Mouse (Mus musculus) cerebellum, adult 9-11 months (tissue): Measurements from ENCODE around the gene Eif4g3.

ENCODE experiments used
- DNase-seq: peaks from one replicate; pipeline ENCODE4 v3.0.0; 2022

Eif4g3 gene

DNA sequence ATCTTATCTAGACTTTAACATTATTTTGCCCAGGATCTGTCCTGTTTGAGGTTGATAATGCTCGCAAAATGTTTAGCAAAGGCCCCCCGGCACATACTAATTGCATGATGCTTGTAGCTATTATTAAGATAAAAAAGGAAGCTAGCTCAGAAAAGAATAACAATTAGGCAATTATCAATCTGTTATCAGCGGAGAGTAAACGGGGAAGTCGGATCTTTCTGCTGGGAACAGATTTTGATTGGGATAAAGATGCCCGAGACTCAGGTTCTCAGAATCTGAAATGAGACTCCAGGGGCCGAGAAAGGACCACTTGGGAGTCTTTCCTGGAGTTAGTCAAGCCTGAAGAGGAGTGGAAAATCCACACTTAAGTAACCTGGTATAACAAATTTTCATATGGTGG lies 1.6 kb upstream of the Eif4g3 start:
- no peak for DNase-seq

DNA sequence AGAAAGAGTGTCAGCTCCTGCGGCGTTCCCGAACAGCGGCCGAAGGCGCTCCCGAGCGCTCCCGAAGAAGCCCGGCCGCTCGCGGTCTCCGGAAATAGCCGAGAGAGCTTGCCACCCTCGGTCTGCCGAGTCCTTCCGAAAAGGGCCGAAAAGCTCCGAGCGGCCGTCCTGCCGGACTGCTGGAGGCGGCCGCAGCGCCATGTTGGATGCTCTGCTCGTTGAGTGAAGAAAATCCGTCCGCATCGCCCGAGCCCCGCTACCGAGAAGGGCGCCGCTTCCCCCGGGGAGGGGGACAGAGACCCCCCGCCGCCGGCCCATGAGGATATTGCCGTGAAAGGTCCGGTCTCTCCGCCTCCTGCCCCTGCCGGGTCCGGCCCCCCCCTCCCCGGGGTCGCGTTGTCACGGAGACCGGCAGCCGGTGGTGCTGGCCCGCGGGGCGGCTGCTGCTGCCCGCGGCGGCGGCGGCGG lies 503 bp downstream of the Eif4g3 start:
- DNase-seq = peak; percentile 99

DNA sequence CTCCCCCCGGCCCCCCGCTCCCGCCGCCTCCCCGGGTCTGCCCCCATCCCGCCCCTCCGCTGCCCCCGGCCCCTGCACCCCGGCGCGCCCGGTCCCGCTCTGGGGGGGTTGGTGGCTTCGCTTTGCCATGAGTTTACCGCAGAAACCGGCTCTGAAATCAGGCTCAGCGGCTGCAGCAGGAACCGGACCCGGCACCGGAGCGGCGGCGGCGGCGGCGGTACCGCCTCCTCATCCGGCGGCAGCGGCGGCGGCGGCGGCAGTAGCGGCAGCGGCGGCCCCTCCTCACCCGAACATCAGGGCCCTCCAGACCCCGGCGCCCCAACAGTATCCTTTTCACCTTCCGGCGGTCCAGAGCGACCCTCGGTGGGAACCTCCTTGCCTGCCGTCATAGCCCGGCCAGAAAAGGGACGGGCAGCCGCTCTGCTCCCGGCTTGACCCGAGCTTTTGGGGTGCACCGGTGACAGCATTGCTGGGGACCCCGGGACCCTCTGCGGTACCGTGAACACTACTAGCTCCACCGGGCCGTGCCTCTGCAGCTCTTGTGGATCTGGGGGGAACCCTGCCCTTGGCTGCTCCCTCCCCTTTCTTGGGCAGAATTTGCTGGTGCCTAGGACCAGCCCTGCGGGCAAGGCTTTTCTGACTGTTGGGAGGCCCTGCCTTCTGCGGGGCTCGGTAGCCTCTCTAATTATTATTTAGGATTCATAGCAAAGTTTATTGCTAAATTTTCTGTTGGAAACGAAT lies 1.2 kb downstream of the Eif4g3 start:
- peak; percentile 67 for DNase-seq

DNA sequence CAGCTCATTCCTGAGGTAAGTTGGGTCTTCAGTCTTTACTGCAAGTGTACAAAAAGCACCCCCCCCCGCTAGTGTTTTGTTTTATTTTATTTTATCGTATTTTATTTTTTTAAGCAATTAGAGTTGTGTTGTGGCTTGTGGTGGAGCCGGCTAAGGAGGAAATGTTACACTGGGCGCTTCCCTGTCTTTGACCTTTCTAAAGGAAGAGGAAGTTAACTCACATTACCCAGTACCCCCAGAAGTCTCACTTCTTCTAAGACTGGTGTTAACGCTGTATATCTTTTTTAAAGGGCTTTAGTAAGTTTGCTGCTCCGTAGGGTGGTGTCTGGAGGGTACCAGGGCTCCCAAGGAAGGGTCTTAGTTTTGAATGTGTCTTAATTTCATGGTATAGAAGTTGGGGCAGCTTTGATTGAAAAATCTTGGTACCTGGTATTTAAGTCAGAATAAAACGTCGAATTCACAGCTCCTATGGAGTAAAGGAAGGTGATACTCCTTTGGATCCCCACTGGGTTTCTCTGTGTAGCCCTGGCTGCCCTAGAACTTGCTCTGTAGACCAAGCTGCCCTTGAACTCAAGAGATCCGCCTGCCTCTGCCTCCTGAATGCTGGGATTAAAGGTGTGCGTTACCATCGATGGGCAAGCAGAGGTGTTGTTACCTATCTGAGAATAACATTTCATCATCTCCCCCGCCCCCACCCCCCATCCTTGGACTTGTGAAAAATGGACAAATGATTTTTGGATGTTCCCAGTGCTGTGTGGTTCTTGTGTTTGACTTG lies 1.9 kb downstream of the Eif4g3 start:
- no peak for DNase-seq

DNA sequence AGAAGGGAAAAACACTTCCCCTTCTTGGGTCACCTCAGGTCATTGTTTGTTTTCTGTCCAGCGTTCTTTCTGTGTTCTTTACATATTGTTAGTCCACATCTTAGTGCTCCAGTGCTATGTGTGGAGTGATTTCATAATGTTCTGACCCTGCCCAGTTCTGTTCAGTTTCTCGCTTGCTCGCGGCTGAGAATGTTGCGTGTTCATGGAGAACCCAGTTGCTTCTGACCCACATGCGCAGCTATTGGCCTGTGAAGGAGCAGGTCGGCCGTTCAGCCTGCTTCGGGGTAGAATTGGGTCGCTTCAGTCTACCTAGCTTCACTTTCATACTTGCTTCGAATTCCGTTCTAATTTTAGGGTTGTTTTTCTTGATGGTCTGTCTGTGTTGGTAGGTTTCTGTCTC lies 2.6 kb downstream of the Eif4g3 start:
- no peak for DNase-seq

DNA sequence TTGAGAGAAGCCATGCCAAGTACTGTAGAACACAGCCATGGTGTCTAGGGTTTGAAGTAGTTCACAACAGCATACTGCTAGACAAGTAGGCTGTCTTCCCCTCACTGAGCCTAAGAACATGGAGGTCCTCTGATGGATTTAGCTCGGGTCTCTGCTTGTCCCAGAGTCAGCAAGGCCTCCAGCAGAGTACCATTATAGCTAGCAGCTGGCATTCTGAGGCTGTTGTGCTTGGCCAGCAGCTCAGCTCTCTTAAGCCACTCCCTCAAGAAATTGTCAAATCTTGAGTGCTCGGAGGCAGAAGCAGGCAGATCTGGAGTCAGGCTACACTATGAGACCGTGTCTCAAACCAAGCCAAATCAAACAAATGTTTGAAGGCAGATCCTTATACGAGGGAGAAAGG lies 5.4 kb downstream of the Eif4g3 start:
- no peak for DNase-seq

DNA sequence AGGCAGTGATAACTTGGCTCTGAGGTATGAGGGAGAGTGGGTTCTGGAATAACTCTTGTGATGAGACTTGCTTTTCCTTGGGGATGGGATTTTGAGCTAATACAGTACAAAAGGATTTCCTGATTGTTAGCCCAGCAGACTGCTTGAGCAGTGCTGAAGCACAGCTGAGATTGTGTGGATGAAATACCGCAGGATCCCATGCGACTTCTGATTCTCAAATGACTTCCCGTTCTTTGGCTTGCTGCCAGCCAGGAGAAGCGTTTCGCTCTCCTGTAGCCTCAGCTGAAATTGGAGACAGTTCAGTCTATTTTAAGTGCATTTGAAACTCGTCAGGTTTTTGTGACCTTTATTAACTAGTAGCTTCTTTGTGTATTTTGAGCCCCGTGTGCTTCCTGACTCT lies 7.9 kb downstream of the Eif4g3 start:
- no peak for DNase-seq

DNA sequence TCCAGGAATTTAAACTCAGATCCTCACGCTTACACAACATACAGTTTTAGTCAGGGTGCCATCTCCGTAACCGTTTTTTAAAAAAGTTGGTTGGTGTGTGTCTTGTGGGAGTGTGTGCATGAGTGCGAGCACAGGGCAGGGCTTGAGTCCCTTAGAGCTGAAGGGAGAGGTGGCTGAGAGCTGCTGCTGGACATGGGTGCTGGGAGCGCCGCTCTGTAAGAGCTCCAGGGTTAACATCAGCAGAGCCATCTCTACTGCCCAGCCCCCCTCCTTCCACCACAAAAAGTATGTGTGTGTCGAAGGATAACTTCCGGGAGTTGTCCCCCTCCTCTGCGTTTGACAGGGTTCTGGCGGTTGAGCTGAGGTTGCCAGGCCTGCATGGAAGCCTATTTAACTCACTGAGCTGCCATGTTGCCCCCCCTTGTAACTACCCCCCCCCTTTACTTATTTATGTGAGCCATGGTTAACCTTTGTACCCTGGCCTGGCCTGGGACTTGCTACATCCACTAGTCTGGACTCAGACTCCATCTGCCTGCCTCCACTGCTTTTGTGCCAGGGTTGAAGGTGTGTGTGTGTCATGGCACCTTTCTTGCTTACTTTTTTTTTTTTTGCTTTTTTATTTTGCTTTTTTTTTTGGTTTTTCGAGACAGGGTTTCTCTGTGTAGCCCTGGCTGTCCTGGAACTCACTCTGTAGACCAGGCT lies 11.2 kb downstream of the Eif4g3 start:
- no peak for DNase-seq

DNA sequence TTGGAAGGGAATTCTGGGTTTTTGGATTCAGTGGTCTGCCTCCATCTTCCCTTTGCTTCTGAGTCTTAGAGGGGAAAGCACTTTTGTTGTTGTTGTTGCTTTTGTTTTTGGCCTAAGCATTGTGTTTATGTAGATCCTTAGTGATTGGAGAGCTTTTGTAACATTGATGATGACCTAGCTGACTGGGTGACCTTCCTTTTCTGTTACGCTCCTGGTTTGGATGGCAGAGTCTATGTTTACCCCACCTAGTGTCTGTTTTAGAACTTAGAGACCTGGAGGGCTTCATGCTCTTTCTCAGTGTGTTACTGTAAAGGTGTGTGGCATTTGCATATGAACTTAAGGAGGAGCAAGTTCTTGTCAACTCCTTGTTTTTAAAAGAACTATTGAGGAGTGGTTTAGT lies 13.0 kb downstream of the Eif4g3 start:
- DNase-seq = no peak

DNA sequence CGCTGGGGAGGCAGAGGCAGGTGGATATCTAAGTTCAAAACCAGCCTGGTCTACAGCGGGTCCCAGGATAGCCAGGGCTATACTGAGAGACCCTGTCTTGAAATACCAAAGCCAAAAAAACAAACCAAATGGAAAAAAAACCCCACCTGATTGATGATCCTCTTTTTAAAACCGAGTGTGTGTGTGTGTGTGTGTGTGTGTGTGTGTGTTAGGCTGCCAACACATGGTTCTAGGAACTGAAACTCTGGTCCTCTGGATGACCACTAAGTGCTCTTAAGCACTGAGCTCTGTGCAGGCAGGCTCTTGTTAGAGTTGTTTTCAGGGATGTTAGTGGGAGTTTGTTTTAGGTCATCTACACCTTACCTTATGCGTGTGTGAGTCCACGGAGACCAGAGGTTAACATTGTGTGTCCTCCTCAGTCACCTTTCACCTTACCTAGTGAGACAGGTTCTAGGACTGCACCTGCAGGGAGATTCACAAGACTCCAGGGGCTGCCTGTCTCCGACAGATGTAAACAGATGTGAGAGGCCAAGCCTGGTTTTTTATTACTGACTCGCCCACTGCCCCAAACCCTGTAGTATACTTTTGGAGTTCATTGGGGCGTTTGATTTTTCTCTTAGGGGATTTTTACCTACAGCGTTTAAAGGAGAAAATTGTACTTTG lies 14.3 kb downstream of the Eif4g3 start:
- DNase-seq = no peak

DNA sequence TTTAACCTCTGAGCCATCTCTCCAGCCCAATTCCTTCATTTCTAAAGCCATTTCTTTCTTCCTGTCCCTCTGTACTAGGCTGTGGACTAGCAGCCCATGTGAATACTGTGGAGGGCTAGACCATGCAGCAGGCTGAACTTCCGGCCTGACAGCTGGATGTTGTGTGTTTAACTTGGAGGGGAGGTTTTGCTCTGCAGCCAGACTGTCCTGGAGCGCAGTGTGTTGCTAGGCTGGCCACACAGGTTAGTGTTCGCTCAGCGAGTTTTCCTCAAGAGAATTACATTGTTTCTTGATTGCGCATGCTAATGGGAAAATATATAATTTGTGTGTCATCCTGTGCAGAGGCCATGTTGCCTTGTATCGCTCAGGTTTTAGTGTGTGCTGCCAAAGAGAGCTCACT lies 15.8 kb downstream of the Eif4g3 start:
- no peak for DNase-seq

DNA sequence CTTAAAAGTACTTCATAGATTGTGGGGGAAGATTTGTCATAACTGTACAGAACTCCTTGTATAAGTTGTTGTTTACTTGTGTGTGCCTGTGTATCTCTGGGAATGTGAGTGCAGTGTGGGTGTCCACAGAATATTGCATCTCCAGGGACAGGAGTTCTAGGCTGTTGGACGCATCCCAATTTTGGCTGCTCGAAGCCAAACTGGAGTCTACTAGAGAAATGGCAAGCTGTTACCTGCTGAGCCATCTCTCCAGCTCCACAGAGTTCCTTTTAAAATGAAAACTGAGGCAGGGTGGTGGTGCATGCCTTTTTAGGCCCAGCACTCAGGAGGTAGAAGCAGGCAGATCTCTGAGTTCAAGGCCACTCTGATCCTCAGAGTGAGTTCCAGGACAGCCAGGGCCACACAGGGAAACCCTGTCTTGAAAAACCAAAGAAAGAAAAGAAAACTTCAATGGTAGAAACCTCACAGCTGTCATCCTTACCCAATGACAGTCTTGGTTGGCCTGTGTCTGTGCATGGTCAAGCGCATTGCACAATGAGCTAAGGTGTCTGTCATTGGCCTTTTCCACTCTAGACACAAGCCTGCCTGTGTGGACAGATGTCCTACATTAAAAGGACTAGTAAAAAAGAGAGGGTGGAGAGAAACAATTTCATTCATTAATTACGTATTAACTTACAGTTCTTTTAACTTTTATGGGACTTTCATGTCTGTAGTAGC lies 17.1 kb downstream of the Eif4g3 start:
- no peak for DNase-seq

DNA sequence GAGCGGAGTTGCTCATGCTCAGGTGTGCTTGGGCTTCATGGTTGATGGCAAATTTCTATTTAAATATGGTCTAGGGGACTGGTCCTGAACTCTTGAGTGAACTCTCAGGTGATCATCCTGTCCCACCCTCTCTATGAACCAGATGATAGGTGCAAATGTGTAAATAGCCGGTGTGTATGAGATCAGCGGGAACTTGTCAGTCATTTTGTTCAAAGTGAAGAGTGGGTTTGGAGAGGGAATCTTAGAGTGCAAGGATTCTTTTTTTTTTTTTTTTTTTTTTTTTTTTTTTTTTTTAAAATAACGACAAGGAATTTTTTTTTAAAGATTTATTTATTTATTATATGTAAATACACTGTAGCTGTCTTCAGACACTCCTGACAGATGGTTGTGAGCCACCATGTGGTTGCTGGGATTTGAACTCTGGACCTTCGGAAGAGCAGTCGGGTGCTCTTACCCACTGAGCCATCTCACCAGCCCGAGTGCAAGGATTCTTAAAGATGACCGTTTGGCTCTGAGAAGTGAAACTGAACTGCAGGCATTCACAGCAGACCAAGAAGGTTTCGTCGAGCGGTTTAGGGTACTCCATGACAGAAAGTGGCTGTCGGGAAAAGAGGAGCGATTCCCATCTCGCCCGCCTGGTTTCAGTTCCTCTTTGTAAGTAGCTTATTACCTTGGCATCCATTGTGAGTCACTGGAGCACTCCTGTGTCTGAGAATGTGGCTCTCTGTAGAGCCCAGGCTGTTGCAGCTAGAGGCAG lies 21.1 kb downstream of the Eif4g3 start:
- DNase-seq = no peak

DNA sequence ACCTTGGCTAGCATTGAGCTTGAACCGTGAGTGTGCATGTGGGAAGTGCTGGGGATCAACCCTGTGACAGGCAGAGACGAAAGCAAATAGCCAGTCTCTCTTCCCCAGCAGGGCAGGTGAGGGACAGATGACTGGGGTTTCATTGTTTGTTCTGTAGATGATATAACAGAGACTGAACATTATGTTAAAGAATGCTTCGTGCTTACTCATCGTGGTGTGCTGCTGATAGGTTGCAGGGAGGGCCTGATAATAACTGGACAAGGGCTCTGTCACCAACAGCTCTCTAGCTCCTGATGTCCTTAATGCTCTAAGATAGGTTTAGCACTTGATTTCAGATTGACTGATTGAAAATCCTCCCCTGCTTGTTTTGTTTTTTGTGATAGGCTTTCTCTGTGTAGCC lies 23.1 kb downstream of the Eif4g3 start:
- no peak for DNase-seq

DNA sequence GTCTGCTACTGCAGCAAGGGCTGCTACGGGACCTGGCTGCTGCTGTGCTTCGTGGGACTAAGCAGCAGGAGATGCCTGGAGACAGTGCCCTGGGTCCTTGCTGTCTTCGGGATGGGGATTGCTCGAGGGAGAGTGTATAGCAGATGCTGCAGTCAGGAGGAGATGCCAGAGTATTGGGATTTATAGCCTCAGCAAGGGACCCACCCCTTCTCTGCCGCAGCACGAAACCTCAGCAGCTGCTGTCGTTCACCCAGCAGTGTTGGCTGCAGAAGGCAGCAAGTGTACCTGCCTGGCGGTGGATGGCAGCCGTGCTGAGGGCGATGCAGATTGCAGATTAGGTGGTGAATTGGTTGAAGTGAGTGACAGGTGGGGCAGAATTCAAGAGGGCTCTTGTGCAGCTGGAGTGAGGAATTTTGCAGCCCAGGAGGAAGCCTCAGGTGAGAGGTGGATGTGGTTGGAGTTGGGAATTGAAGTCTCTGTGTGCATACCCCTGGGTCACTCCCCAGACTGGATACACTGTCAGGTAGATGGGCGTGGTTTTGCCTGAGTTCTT lies 24.3 kb downstream of the Eif4g3 start:
- DNase-seq = no peak

DNA sequence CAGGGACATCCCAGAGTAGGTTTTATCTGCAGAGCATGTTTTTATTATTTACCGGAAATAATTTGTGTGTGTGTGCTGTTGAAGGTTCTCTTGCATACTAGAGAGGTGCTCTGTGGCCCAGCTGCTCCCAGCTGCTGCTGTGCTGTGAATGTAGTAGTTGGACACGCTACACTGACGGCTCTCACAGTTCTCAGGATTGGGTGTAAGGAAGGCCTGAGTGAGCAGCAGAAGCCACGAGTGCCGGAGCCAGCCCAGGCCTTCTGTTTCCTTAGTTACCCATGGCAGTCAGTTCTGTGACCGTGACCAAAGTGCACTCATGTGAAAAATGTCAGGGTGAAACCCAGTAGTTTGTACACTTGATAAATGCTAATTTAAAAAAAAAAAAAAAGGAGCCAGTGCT lies 25.2 kb downstream of the Eif4g3 start:
- no peak for DNase-seq

DNA sequence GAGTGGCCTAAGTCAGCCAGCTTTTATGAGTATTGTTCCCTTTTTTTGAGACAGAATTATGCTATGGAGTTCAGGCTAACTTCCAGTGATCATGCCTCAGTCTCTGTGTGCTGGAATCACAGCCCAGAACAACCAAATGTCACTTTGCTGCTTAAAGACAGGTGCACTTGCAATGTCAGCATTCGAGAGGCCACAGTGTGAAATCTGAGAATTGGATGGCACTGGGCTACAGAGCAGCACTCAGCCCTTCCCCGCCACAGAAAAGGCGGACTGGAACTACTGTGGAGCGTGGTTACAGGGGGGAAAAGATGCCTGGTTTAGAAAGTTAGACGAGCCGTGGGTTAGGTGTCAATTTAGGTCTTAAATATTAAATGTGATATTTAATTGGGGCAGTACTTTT lies 27.4 kb downstream of the Eif4g3 start:
- DNase-seq = no peak

DNA sequence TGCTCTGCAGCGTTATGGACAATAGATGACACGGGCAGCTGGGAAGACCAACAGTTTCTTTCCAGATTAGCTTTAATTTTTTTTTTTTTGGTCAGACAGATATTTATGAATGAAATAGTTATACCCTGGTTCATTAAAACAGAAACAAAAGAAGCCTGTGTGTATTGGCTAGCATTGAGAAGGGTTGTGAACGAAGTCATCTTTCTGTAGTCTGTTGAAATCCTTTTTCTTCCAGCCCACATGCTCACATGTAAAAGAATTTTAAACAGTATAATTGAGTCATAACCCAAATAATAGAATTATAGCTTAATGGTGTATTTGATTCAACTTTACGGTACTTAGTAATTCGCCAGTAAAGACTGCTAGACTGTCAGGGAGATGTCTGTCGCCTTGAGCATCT lies 28.8 kb downstream of the Eif4g3 start:
- no peak for DNase-seq

DNA sequence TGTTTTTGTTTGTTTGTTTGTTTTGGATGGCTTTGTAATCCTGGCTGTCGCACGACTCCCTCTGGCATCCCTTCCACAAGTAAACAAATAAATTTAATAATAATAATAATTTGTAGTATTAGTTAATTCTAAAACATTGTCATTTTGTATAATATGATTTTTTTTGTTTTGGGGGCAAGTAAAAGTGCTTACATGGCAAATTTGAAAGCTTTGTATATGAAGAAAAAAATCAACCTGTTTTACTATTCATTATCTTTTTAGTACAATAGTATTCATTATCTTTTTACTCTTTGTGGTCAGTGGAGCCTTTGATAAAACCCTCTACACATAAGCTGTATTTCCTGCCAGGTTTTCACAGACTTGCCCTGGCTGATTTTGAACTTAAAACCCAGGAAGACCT lies 29.9 kb downstream of the Eif4g3 start:
- no peak for DNase-seq

DNA sequence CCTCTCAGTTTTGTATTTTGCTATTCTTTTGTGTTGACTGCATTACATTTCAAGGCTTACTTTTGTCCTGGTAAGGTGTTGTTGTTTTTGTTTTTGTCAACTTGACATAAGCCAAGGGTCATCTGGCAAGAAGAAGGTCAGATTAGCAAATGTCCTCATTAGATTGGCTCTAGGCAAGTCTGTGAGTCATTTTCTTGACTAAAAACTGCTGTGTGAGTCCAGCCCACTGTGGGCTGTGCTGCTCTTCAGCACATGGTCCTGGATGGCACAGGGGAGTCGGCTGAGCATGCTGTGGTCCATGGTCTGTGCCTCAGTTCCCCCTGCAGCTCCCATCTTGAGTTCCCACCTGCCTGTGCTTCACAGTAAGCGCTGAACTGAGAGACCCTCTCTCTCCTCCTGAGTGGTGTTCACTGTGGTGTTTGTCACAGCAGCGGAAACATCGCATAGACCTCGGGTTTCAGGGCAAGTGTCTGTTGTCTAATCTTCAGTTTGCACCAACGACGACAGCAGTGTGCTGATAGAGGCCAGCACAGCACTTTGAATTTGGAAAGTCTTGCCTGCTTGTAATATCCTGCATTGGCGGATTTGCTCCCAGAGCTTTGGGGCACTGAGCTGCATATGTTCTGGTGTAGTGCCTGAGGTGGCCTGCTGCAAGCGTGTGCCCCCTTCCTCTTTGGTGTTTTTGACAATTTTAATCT lies 30.7 kb downstream of the Eif4g3 start:
- no peak for DNase-seq

DNA sequence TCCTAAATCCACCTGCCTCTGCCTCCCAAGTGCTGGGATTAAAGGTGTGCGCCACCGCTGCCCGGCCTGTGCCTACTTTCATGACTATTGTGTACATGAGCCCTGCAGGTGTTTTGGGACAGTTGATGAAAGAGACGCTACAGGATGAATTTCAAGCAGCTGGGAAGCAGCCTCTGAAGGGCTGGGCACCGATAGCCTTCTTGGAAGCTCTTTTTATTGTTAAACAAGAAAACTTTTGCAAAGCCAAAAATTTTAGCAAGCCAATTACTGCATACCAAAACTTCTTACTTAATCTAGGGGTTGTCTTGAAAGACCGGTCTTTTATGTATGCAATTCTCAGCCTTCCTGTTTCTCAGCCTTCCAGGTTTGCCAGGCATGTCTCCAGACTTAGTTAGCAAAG lies 36.3 kb downstream of the Eif4g3 start:
- no peak for DNase-seq
